Mouse (Mus musculus) central nervous system, embryonic 14 days (tissue): ENCODE results near the gene Smarcal1. TPM values are rescaled to one million over a fixed set of nuclear protein-coding genes. Genes with fewer than 3 reads are reported as not detected.

Experiments
- polyA plus RNA-seq: library from polyadenylated mRNA; depleted of rRNA; stranded (reverse); fragments of >200 nt; gene quantifications from 2 replicates; pipeline ENCODE4 v1.2.3, GENCODE M21; 2012; rRNA removed

The Smarcal1 gene
- polyA plus RNA-seq: 44.5 and 47.0 TPM in 2 replicates

DNA sequence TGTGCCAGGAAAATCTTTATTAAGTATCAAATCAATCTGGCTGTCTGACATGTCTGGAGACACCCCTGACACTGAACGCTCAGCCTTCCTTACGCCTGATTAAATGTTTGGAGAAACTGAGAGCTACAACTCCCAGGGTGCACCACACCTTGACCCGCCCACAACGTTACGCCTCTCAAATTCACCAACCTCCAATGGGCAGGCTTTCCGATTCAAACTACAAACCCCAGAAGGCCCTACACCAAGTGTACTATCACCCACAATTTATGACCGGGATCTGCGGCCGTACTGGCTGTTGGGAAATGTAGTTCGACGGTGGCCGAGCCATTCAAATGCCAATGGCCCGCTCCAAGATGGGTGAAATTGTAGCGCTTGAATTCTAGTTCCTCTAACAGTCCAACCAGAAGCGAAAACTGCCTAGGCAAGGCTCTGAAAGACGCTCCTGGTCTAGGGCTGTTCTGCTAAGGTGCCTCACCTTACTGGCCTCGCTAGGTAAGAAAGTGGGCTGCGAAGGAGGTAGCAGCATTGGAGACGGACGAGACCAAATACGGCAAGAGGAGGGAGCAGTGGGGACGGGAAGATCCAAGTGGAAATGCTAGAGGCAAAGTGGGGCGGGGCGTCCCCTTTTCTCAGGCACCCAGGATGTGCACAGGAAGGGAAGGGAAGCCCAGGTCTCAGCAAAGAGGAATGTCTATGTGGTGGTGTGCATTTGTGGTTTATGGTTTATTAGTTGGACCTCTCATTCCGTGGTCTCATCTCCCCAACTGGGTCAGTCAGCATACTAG lies at the start of gene Smarcal1:
TSS of gene Smarcal1 (plus strand) at position 305 of the 785 bp plus-strand sequence.

GRCm38 (mm10) chr1:72536611-72537351 lies 46.3 kb upstream of the Smarcal1 start, which contains the start of gene March4:
TSS of gene March4 (minus strand) at chr1:72536930.

Other genes with a start within 250 kb of the Smarcal1 start
- gene March4, start 46.3 kb upstream of the Smarcal1 start, polyA plus RNA-seq: 6.3 and 8.5 TPM in 2 replicates
- gene Ankar, start 117.3 kb downstream of the Smarcal1 start, polyA plus RNA-seq: not detected in 2 replicates
- 1,177 and 1,268 TPM in 2 replicates for gene Rpl37a, start 128.0 kb downstream of the Smarcal1 start, polyA plus RNA-seq
- gene Igfbp2, start 241.3 kb downstream of the Smarcal1 start, polyA plus RNA-seq: 363 and 381 TPM in 2 replicates